Mouse (Mus musculus): Measurements from ENCODE around the gene Nxpe4. TPM values are rescaled to one million over a fixed set of nuclear protein-coding genes. Genes with fewer than 3 reads are reported as not detected.

The Nxpe4 gene
- total and polyA plus RNA-seq, 2 experiments from 2014 or later = 5.9 to 9.5 TPM

DNA sequence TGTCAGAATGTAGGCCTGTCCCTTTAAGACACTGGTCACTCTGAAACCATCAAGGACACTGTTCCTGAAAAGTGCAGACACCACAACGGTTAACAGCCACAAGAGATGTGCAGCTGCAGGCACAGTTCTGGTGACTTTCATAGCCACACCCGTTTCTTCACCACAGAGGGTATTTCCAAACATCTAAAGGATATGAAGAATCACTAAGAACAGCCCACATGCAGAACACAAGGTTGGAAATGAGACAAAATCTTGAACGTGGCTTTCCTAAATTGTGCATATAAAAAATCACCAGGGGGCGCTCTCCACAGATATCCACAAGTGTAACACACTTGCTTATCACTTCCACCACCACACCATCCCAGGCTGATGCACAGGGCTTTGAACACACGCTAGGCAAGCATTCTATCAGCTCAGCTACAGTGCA lies 286.0 kb downstream of the Nxpe4 start:
- ATAC-seq (ENCODE audit: insufficient read depth, low read depth) = no peak
- TF ChIP-seq EP300 (IDR thresholded peaks at IDR 0.05; ENCODE audit: low read depth) (no peak), CTCF (IDR thresholded peaks at IDR 0.05; ENCODE audit: low read depth) (peak; percentile 40)
- no peak overlapping the region for H3K4me2 ChIP-seq (ENCODE audit: low read depth, low read length)
- H3K36me3 ChIP-seq (replicated peaks; ENCODE audit: control insufficient read depth, insufficient read depth, low read length) = no peaks in the 10 kb centered on the region
- H3K9me3 ChIP-seq (replicated peaks; ENCODE audit: control insufficient read depth, low read length) = no peaks in the 10 kb centered on the region
- 31% methylated on average over 5 of the region's 5 CpGs for WGBS
- H3K4me3 ChIP-seq (ENCODE audit: low read depth, low read length) = no peak overlapping the region
- H3K27me3 ChIP-seq (ENCODE audit: control insufficient read depth, insufficient read depth, low read length) = no peaks in the 10 kb centered on the region
- H3K4me1 ChIP-seq (ENCODE audit: control insufficient read depth, insufficient read depth) = no peaks in the 10 kb centered on the region
- peak; percentile 11 for DNase-seq (ENCODE audit: low spot score)
- H3K27ac ChIP-seq (ENCODE audit: low read depth) = no peak overlapping the region
- H3K9ac ChIP-seq (replicated peaks; ENCODE audit: low read depth, low read length) = no peak overlapping the region

Other genes with a start within 250 kb of the Nxpe4 start
- 0.19 and 0.27 TPM in 2 replicates for gene Nxpe2, start 191.4 kb downstream of the Nxpe4 start, total RNA-seq (2014; rRNA removed; ENCODE audit: low replicate concordance)
- 1.2 and 1.7 TPM in 2 replicates for gene Nxpe2, start 191.4 kb downstream of the Nxpe4 start, polyA plus RNA-seq (2015; fragmentation: Nextera tagmentation; extraction: Ambion mirVana)